Mouse (Mus musculus): ENCODE measurements around the gene Sema3f.

Sema3f gene

GRCm38 (mm10) chr9:107660777-107661176 is 49.5 kb downstream of the Sema3f start:
- DNase-seq (ENCODE audit: low spot score), result no peak

- DNase-seq (ENCODE audit: low spot score), result no peak
Measured at GRCm38 (mm10) chr9:107659961-107660360, 50.3 kb downstream of the Sema3f start.

- no peak for DNase-seq (ENCODE audit: low spot score)
Measured at GRCm38 (mm10) chr9:107659551-107659950, 50.7 kb downstream of the Sema3f start.

GRCm38 (mm10) chr9:107658096-107658495 is 52.2 kb downstream of the Sema3f start:
- DNase-seq (ENCODE audit: low spot score), result no peak

GRCm38 (mm10) chr9:107657144-107657543 is 53.1 kb downstream of the Sema3f start:
- DNase-seq (ENCODE audit: low spot score), result no peak

- DNase-seq (ENCODE audit: low spot score), result no peak
Measured at GRCm38 (mm10) chr9:107654585-107654984, 55.7 kb downstream of the Sema3f start.

- DNase-seq (ENCODE audit: low spot score), result no peak
Measured at GRCm38 (mm10) chr9:107653474-107653873, 56.8 kb downstream of the Sema3f start.

- DNase-seq (ENCODE audit: low spot score), result no peak
Measured at GRCm38 (mm10) chr9:107650708-107651481, 59.4 kb downstream of the Sema3f start.

- peak; percentile 59 for DNase-seq (ENCODE audit: low spot score)
Measured at GRCm38 (mm10) chr9:107650225-107650624, 60.0 kb downstream of the Sema3f start.

- no peak for DNase-seq (ENCODE audit: low spot score)
Measured at GRCm38 (mm10) chr9:107648767-107649166, 61.5 kb downstream of the Sema3f start.

GRCm38 (mm10) chr9:107646975-107647374 is 63.3 kb downstream of the Sema3f start:
- DNase-seq (ENCODE audit: low spot score), result no peak

- DNase-seq (ENCODE audit: low spot score), result peak; percentile 78
Measured at GRCm38 (mm10) chr9:107645577-107645976, 64.7 kb downstream of the Sema3f start.

- no peak for DNase-seq (ENCODE audit: low spot score)
Measured at GRCm38 (mm10) chr9:107645153-107645510, 65.1 kb downstream of the Sema3f start.

GRCm38 (mm10) chr9:107644495-107645152 is 65.7 kb downstream of the Sema3f start:
- DNase-seq (ENCODE audit: low spot score), result peak; percentile 86

- DNase-seq (ENCODE audit: low spot score), result no peak
Measured at GRCm38 (mm10) chr9:107643544-107644214, 66.6 kb downstream of the Sema3f start.

GRCm38 (mm10) chr9:107641666-107642065 is 68.6 kb downstream of the Sema3f start:
- no peak for DNase-seq (ENCODE audit: low spot score)

GRCm38 (mm10) chr9:107640257-107640772 is 70.0 kb downstream of the Sema3f start:
- no peak for DNase-seq (ENCODE audit: low spot score)

GRCm38 (mm10) chr9:107637070-107637469 is 73.2 kb downstream of the Sema3f start:
- no peak for DNase-seq (ENCODE audit: low spot score)

GRCm38 (mm10) chr9:107635279-107636028 is 74.8 kb downstream of the Sema3f start, which contains the start of gene Gnai2:
TSS of gene Gnai2 (minus strand) at chr9:107635367.
- DNase-seq (ENCODE audit: low spot score), result peak; percentile 97

GRCm38 (mm10) chr9:107634406-107635278 is 75.6 kb downstream of the Sema3f start:
- peak; percentile 25 for DNase-seq (ENCODE audit: low spot score)
